Mouse (Mus musculus) embryonic facial prominence, embryonic 11.5 days (tissue): ENCODE results near the gene Cenpn. TPM values are rescaled to one million over a fixed set of nuclear protein-coding genes. Genes with fewer than 3 reads are reported as not detected.
A peak's percentile ranks its signal among the peaks of the same experiment; 100 is the strongest.

Experiments
- ATAC-seq: fragments of 200-750 bp; cut with Nextera tagmentation; replicated peaks from 2 replicates; pipeline ENCODE4 v1.8.0; 2017; ENCODE audit warnings: low read depth; ENCODE audit not compliant: insufficient number of reproducible peaks, low FRiP score, low TSS enrichment
- DNase-seq: peaks from one replicate; pipeline ENCODE4 v3.0.0-alpha.2; 2015; ENCODE audit warnings: low spot score
- H3K27ac ChIP-seq: fragments of 300-500 bp; sonication (generic); replicated peaks from 2 replicates; pipeline ENCODE4 v1.5.1; 2014; ENCODE audit warnings: mild to moderate bottlenecking, low read depth, low read length, control low read depth
- H3K27me3 ChIP-seq: fragments of 300-500 bp; sonication (generic); 2 replicates; pipeline ENCODE4 v1.6.1; 2014; ENCODE audit warnings: mild to moderate bottlenecking, low read length, moderate library complexity, mixed read lengths; ENCODE audit not compliant: control insufficient read depth, insufficient read depth
- H3K36me3 ChIP-seq: fragments of 300-500 bp; sonication (generic); replicated peaks from 2 replicates; pipeline ENCODE4 v1.6.1; 2014; ENCODE audit warnings: low read depth, mild to moderate bottlenecking, low read length, moderate library complexity, mixed read lengths; ENCODE audit not compliant: control insufficient read depth, insufficient read depth
- H3K4me1 ChIP-seq: fragments of 300-500 bp; sonication (generic); 2 replicates; pipeline ENCODE4 v1.6.1; 2014; ENCODE audit warnings: low read length, mixed read lengths; ENCODE audit not compliant: control insufficient read depth, insufficient read depth
- H3K4me2 ChIP-seq: fragments of 300-500 bp; sonication (generic); 2 replicates; pipeline ENCODE4 v1.6.1; 2014; ENCODE audit warnings: low read depth, mild to moderate bottlenecking, control low read depth, low read length, moderate library complexity
- H3K4me3 ChIP-seq: fragments of 300-500 bp; sonication (generic); 2 replicates; pipeline ENCODE4 v1.5.1; 2014; ENCODE audit warnings: low read depth, low read length, control low read depth
- H3K9ac ChIP-seq: fragments of 300-500 bp; sonication (generic); replicated peaks from 2 replicates; pipeline ENCODE4 v1.6.1; 2014; ENCODE audit warnings: mild to moderate bottlenecking, control low read depth, low read length
- H3K9me3 ChIP-seq: fragments of 300-500 bp; sonication (generic); replicated peaks from 2 replicates; pipeline ENCODE4 v1.6.1; 2016; ENCODE audit warnings: mild to moderate bottlenecking, low read length, inconsistent platforms, mixed read lengths; ENCODE audit not compliant: control insufficient read depth
- WGBS: fragments of 180-500 bp; shearing (Covaris S2); extraction: QIAGEN DNeasy Blood & Tissue Kit; methylation state at CpG from one replicate; pipeline ENCODE4 v1.1.7; 2014; 5-methylcytosine and 5-hydroxymethylcytosine counted together
- polyA plus RNA-seq: library from polyadenylated mRNA; unstranded; fragments of >200 nt; fragmentation: Nextera tagmentation; extraction: Ambion mirVana; gene quantifications from 2 replicates; pipeline ENCODE4 v1.2.1, GENCODE M21; 2014

Gene Cenpn
- 56.7 and 58.4 TPM in 2 replicates for polyA plus RNA-seq

DNA sequence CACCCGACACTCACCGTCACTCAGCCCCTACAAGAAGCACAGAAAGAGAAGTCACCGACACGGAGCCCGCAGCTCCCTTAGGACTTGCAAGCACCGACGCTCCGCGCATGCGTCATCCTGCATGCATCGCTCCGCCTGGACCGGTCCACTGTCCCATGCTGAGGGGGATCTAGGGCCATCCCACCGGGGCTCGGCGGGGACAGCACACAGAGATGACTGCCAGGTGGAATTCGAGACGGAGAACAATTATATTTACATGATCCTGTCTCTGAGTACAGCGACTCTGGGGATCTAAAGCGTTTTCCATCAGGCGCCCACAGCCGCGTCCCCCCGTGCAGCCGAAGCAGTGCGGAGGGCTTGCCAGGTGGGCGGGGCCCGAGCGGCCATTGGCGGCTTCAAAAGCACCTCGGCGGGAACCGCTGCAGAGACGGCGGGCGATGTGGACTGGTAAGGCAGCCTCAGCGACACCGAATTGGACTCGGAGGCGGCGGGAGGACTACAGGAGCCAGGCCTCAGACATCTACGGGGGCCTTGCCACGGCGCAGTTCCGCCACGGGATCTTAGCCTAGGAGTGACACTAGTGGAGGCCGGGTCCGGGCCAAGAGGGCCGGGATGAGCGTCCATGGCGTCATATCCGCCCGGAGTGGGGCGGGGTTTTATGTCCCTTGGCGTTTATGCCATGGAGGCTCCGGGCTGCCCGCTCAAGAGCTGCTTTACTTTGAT is at the start of gene Cenpn, which contains the start of gene Cmc2:
Cenpn (plus strand) TSS at position 394 of the 723 bp plus-strand sequence.
Cmc2 (minus strand) TSS at position 119 of the 723 bp plus-strand sequence.
- no peaks in the 10 kb centered on the region for H3K27me3 ChIP-seq
- H3K4me1 ChIP-seq = no peaks in the 10 kb centered on the region; the same call in 1 of the 2 replicates
- DNase-seq (peak; percentile 96), ATAC-seq (peak; percentile 94)
- H3K4me2 ChIP-seq = peak within 1 kb of the TSS; percentile 71
- H3K36me3 ChIP-seq = no peaks in the 10 kb centered on the region; the same call in 1 of the 2 replicates
- H3K4me3 ChIP-seq = peak within 1 kb of the TSS; percentile 86
- WGBS = 0% methylated on average over 54 of the region's 57 CpGs
- H3K9me3 ChIP-seq = no peaks in the 10 kb centered on the region
- peak within 1 kb of the TSS; percentile 52; the same call in 1 of the 2 replicates for H3K27ac ChIP-seq
- peak within 1 kb of the TSS; percentile 80 for H3K9ac ChIP-seq

DNA sequence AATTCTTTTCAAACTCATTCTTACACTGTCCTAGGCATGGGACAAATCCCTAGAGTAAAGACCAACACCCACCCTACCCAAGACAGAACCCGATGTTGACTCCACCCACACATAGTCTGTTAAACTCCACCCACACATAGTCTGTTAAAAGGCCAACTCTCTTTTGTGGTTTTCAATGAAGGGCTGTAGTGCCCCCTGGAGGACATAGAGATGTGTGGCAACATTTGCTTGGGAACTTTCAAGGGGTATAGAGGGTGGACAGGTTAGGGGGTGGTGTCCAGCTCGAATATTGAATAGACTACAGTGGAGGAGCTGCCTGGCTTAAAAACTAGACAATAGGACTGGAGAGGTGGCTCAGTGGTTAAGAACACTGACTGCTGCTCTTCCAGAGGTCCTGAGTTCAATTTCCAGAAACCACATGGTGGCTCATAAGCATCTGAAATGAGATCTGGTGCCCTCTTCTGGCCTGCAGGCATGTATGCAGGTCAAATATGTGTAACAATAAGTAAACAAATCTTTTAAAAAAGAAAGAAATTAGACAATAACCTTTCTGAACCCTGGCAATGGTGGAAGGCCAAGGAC is 48.7 kb upstream of the Cenpn start:
- ATAC-seq = no peak
- Histone ChIP-seq H3K4me1 (no peaks in the 10 kb centered on the region), H3K4me2 (no peak overlapping the region), H3K4me3 (no peak overlapping the region), H3K9ac (no peak overlapping the region), H3K36me3 (no peaks in the 10 kb centered on the region), H3K9me3 (no peaks in the 10 kb centered on the region), H3K27ac (no peak overlapping the region), H3K27me3 (no peaks in the 10 kb centered on the region)
- WGBS = 82% methylated on average over 2 of the region's 2 CpGs
- no peak for DNase-seq

DNA sequence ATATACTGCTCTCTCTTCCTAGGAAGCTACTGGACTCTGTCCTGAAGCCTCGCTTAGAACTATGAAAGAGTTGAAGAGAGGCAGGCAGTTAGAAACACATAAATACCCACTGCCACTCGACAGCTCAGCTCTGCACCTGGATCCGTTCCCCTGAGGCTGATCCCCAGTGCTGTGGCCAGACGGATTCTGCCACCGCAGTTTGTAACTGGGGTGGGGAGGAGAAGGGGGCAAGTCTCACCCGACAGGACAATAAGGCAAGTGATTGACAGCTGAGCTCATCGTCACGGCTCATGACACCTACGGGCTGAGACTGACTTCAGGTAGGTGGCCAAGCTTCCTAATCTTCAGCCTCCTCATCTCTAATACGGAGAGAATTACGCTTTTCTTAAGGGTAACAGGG is 47.9 kb upstream of the Cenpn start:
- ATAC-seq = no peak
- H3K4me2 ChIP-seq = no peak overlapping the region
- no peaks in the 10 kb centered on the region for H3K36me3 ChIP-seq
- H3K4me1 ChIP-seq = no peaks in the 10 kb centered on the region
- H3K4me3 ChIP-seq = no peak overlapping the region
- H3K27me3 ChIP-seq = no peaks in the 10 kb centered on the region
- no peak for DNase-seq
- H3K9me3 ChIP-seq = no peaks in the 10 kb centered on the region
- 79% methylated on average over 11 of the region's 11 CpGs for WGBS
- H3K27ac ChIP-seq = no peak overlapping the region
- H3K9ac ChIP-seq = no peak overlapping the region

DNA sequence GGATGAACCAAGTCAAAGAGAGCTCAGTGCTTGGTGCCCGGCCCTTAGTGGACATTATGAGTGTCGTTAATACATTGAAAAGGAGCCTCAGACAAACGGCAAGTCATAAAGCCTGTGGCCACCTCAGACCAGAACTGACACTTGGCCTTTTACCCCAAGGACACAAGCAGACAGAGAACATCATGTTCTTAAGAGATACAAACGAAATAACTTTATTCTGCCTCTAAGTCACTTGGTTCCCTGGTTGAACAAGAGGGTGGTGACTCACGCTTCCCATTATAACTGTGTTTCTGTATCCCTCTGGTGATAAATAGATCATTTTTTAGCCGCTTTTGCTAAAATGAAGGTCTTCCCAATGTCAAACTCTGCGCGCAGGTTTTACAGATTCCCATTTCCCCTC is 47.5 kb upstream of the Cenpn start:
- DNase-seq = no peak
- Histone ChIP-seq H3K27me3 (no peaks in the 10 kb centered on the region), H3K9me3 (no peaks in the 10 kb centered on the region), H3K27ac (no peak overlapping the region), H3K4me2 (no peak overlapping the region), H3K4me3 (no peak overlapping the region), H3K4me1 (no peaks in the 10 kb centered on the region), H3K9ac (no peak overlapping the region), H3K36me3 (no peaks in the 10 kb centered on the region)
- 82% methylated on average over 8 of the region's 8 CpGs for WGBS
- no peak for ATAC-seq

DNA sequence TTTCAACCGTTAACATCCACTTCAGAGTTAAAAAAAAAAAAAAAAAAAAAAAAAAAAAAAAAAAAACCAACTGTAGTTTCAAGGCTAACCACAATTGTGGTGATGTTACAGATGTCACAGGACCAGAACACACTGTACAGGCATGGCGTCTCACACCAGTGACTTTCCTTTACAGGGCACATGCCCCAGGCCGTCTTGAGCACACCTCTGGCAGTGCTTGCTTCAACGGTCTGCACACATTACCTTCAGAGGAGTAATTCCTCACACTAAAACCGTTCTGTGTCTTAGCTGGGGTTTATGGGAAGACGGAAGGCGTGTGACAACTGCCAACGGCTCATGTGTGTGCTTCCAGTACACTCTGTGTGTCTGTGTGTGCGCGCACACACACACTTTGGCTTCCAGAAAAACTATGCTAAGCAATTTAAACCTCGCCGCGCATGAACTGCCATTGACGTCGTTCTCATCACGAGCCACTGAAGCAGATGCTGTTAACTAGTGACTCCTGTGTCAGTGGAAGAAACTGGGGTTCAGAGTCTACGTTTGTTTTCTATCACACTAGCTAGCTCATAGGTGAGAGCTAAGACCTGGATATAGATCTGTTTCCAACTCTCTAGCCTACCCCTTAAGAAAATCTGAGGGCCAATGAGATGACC is 45.6 kb upstream of the Cenpn start:
- WGBS = 87% methylated on average over 17 of the region's 17 CpGs
- Histone ChIP-seq H3K36me3 (no peaks in the 10 kb centered on the region), H3K9ac (no peak overlapping the region), H3K4me1 (no peaks in the 10 kb centered on the region), H3K9me3 (no peaks in the 10 kb centered on the region), H3K27me3 (no peaks in the 10 kb centered on the region), H3K4me3 (no peak overlapping the region), H3K4me2 (no peak overlapping the region), H3K27ac (no peak overlapping the region)
- ATAC-seq (no peak), DNase-seq (no peak)

DNA sequence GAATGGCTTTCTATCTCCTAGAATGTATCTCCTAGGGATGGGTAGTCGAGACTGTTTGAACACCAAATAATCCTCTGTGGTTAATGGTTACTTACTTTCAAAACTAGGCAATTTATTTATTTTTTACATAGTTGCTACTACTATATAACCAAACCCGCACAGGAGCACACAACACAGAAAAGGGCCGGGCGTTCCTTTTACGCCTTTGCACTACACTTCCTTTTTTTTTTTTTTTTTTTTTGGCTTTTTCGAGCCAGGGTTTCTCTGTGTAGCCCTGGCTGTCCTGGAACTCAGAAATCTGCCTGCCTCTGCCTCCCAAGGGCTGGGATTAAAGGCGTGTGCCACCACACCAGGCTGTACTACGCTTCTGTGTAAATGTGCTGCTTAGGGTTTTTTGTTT is 40.1 kb upstream of the Cenpn start:
- Histone ChIP-seq H3K27me3 (no peaks in the 10 kb centered on the region), H3K9me3 (no peaks in the 10 kb centered on the region; the same call in 1 of the 2 replicates), H3K27ac (no peak overlapping the region), H3K36me3 (no peaks in the 10 kb centered on the region), H3K4me3 (no peak overlapping the region), H3K9ac (no peak overlapping the region), H3K4me1 (no peaks in the 10 kb centered on the region), H3K4me2 (no peak overlapping the region)
- 87% methylated on average over 8 of the region's 8 CpGs for WGBS
- DNase-seq = no peak
- ATAC-seq = no peak

DNA sequence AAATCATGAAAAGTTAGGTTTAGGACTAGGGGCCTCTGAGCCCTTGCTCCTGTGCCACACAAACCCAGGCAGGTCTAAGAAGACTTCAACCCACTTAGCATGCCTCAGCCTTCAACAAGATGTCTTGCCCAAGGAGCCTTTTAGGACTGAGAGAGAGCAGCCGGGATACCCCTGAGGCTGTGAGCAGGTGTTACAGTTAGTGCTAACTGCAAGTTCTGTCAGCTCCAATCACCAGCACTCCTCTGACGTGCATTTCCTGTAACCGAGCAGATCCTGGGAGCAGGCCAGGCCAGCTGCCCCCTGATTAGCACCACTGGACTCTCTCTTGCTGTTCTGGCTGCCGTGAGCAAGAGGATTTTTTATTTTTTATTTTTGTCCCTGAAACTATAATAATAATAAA is 33.7 kb upstream of the Cenpn start:
- ATAC-seq = no peak
- peak; percentile 12 for DNase-seq
- Histone ChIP-seq H3K9me3 (no peaks in the 10 kb centered on the region; the same call in 1 of the 2 replicates), H3K9ac (no peak overlapping the region), H3K4me3 (no peak overlapping the region), H3K4me2 (no peak overlapping the region), H3K4me1 (no peaks in the 10 kb centered on the region), H3K27me3 (no peaks in the 10 kb centered on the region), H3K36me3 (no peaks in the 10 kb centered on the region), H3K27ac (no peak overlapping the region)
- WGBS = 61% methylated on average over 4 of the region's 4 CpGs

DNA sequence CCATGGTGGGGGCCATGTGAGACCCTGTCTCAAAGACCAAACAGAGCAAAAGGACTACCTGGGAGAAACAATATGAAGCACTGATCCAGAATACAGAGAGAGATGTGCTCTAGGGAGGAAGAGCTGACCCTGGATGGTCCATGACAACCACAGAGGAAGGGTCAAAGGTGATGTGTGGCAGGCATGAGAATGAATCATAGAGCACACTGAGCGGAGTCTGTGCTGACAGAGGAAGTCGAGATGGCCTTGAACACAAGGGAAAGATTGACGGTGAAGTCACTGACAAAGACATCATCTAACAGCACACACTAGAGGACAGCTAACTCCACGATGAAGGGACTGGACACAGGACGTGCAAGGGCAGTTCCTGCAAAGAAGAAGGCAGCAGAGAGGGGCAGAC is 30.1 kb upstream of the Cenpn start:
- Histone ChIP-seq H3K4me3 (no peak overlapping the region), H3K4me2 (no peak overlapping the region), H3K27me3 (no peaks in the 10 kb centered on the region), H3K36me3 (no peaks in the 10 kb centered on the region), H3K27ac (no peak overlapping the region), H3K4me1 (no peaks in the 10 kb centered on the region), H3K9me3 (no peaks in the 10 kb centered on the region), H3K9ac (no peak overlapping the region)
- no peak for ATAC-seq
- WGBS = 92% methylated on average over 5 of the region's 5 CpGs
- DNase-seq = no peak
